Mouse (Mus musculus) thymus, postnatal 4 days (tissue): Measurements from ENCODE around the gene Ralbp1.

Experiments
- DNase-seq: peaks from one replicate; pipeline ENCODE4 v3.0.0; 2021

Gene Ralbp1

GRCm38 (mm10) chr17:65885697-65886529, at the start of gene Ralbp1:
Gene Ralbp1, minus strand, starts transcription at chr17:65885798.
- DNase-seq = peak; percentile 25

- peak; percentile 64 for DNase-seq
These were observed 48.1 kb upstream of the Ralbp1 start for GRCm38 (mm10) chr17:65933741-65934140.

GRCm38 (mm10) chr17:65931525-65931924, 45.9 kb upstream of the Ralbp1 start:
- DNase-seq = peak; percentile 37

GRCm38 (mm10) chr17:65930960-65931359, 45.4 kb upstream of the Ralbp1 start:
- DNase-seq = no peak

- DNase-seq = no peak
These were observed 44.7 kb upstream of the Ralbp1 start for GRCm38 (mm10) chr17:65930158-65930826.

- peak; percentile 47 for DNase-seq
These were observed 43.9 kb upstream of the Ralbp1 start for GRCm38 (mm10) chr17:65929319-65929978.

GRCm38 (mm10) chr17:65927077-65927476, 41.5 kb upstream of the Ralbp1 start:
- no peak for DNase-seq

GRCm38 (mm10) chr17:65924218-65924617, 38.6 kb upstream of the Ralbp1 start:
- no peak for DNase-seq

GRCm38 (mm10) chr17:65921975-65922374, 36.4 kb upstream of the Ralbp1 start:
- DNase-seq = no peak

- DNase-seq = no peak
These were observed 33.6 kb upstream of the Ralbp1 start for GRCm38 (mm10) chr17:65919235-65919634.

GRCm38 (mm10) chr17:65916135-65916668, 30.6 kb upstream of the Ralbp1 start:
- DNase-seq = no peak

- DNase-seq = no peak
These were observed 28.5 kb upstream of the Ralbp1 start for GRCm38 (mm10) chr17:65914083-65914482.

- DNase-seq = no peak
These were observed 26.6 kb upstream of the Ralbp1 start for GRCm38 (mm10) chr17:65912202-65912601.

- DNase-seq = no peak
These were observed 25.9 kb upstream of the Ralbp1 start for GRCm38 (mm10) chr17:65911285-65912069.

GRCm38 (mm10) chr17:65908270-65908669, 22.7 kb upstream of the Ralbp1 start:
- no peak for DNase-seq

GRCm38 (mm10) chr17:65906895-65907401, 21.4 kb upstream of the Ralbp1 start:
- peak; percentile 57 for DNase-seq

- DNase-seq = peak; percentile 31
These were observed 20.8 kb upstream of the Ralbp1 start for GRCm38 (mm10) chr17:65906313-65906894.

GRCm38 (mm10) chr17:65905241-65905640, 19.6 kb upstream of the Ralbp1 start:
- DNase-seq = no peak

GRCm38 (mm10) chr17:65903826-65904225, 18.2 kb upstream of the Ralbp1 start:
- no peak for DNase-seq

GRCm38 (mm10) chr17:65903011-65903410, 17.4 kb upstream of the Ralbp1 start:
- no peak for DNase-seq

GRCm38 (mm10) chr17:65902281-65902680, 16.7 kb upstream of the Ralbp1 start:
- no peak for DNase-seq

GRCm38 (mm10) chr17:65896016-65896415, 10.4 kb upstream of the Ralbp1 start:
- DNase-seq = no peak
